Mouse (Mus musculus): ENCODE data around the gene Ric1. TPM values are rescaled to one million over a fixed set of nuclear protein-coding genes. Genes with fewer than 3 reads are reported as not detected.
"Not testable (repeated sequence)": the region's sequence is repeated elsewhere in the genome, so short reads cannot be mapped to it uniquely, and the experiment has no call there.

Ric1 gene
- polyA plus RNA-seq, 1 experiment: not detected

DNA sequence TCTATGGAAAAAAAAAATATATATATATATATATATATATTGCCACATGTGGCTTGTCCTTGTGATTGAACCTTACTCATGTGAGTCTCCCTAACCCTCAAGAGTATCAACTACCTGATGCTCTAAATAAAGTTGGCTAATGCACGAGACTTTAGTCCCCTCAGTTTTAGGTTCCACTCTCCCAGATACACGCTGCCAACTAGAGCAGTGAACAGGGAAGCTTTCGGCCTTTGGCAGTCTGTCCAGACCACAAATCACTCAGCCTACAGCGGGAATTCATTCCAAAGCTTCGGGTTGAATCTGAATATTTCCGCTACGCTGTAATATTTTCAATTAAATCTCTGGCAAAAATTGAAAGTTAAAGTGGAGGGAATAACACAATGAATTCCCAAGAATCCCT lies 3.7 kb upstream of the Ric1 start:
- WGBS: 84% methylated on average over 7 of the region's 7 CpGs
- Histone ChIP-seq H3K27ac (ENCODE audit: insufficient read depth, low read depth, low read length) (no peak overlapping the region), H3K4me1 (ENCODE audit: control insufficient read depth, insufficient read depth, low read length) (no peaks in the 10 kb centered on the region), H3K4me3 (ENCODE audit: insufficient read depth, low read depth, low read length) (no peak overlapping the region)
- TF ChIP-seq CTCF (IDR thresholded peaks at IDR 0.05; ENCODE audit: insufficient read depth, low read depth, low read length) (no peak), POLR2A (IDR thresholded peaks at IDR 0.05; ENCODE audit: insufficient read depth, low read depth, low read length) (no peak)

DNA sequence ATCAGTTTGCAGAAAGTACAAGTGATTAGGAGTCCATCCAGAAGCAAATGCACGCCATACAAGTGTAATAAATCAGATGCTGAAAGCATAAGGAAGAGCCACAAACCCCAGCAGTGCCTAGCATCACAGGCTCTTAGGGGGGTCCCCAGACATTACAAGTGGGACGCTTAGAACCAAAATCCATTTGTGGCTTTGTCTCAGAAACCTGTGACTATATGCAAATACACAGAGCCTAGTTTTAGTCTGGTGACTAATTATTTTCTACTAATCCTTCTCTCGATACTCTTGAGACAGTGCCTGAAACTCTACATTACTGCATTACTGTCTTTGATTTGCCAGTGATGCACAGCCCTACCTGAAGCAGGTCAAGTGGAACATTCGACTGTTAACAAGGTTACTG lies 3.2 kb upstream of the Ric1 start:
- no peak overlapping the region for H3K27ac ChIP-seq (ENCODE audit: insufficient read depth, low read depth, low read length)
- no peaks in the 10 kb centered on the region for H3K4me1 ChIP-seq (ENCODE audit: control insufficient read depth, insufficient read depth, low read length)
- TF ChIP-seq CTCF (IDR thresholded peaks at IDR 0.05; ENCODE audit: insufficient read depth, low read depth, low read length) (no peak), POLR2A (IDR thresholded peaks at IDR 0.05; ENCODE audit: insufficient read depth, low read depth, low read length) (no peak)
- H3K4me3 ChIP-seq (ENCODE audit: insufficient read depth, low read depth, low read length): no peak overlapping the region
- WGBS: 78% methylated on average over 4 of the region's 4 CpGs

DNA sequence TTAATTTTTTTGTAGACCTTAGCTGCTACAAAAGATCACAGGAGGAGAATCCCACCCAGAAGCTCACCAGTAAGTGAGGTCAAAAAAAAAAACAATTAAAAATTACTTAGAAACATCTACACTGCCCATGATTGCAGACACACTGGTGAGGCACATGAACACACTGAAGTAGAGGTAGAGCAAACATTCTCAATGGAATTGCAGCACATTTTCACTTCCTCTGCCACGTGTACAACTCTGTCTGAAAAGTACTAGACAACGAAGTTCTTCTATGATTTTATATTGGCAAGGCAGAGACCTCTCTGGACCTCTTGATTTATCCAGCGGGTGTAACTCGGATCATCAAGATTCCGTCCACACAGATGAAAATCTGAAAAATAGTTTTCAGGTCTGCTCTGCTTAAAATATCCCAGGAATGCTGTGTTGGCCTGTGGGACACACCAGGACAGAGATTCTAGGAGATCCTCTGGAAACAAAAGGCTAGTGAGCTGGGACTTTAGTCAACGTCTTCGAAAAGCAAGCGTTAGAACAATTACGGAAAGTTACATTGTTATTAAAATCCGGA lies 1.0 kb upstream of the Ric1 start:
- Histone ChIP-seq H3K4me1 (ENCODE audit: control insufficient read depth, insufficient read depth, low read length) (no peaks in the 10 kb centered on the region), H3K27ac (ENCODE audit: insufficient read depth, low read depth, low read length) (no peak overlapping the region), H3K4me3 (ENCODE audit: insufficient read depth, low read depth, low read length) (no peak overlapping the region)
- WGBS: 39% methylated on average over 10 of the region's 10 CpGs
- TF ChIP-seq CTCF (IDR thresholded peaks at IDR 0.05; ENCODE audit: insufficient read depth, low read depth, low read length) (no peak), POLR2A (IDR thresholded peaks at IDR 0.05; ENCODE audit: insufficient read depth, low read depth, low read length) (no peak)

DNA sequence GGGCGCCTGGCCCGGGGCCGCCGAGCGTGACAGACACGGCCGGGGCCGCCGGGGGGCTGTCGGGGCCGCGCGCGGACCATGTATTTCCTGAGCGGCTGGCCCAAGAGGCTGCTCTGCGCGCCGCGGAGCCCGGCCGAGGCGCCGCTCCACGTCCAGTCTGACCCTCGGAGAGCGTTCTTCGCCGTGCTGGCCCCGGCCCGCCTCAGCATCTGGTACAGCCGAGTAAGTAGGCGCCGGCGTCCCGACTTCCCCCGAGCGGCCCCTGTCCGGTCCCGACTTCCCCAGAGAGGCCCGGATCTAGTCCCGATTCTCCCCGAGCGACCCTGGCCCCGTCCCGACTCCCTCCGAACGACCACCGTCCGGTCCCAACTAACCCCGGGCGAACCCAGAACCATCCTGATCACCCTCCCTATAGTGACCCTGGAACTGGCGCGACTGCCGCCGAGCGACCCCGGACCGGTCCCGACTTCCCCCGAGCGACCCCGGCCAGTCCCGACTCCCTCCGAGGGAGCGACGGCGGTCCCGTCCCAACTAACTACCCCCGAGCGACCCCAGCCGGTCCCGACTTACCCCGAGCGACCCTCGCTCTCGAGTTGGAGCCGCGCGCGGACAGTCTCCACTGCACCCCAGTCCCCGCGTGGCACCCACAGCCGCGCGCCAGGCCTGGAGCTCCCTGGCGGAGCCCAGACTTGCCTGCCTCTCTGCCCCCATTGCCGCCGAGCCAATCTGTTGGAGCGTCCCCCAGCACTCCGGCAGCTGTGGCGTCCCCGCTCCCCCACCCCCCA lies 555 bp downstream of the Ric1 start:
- peak overlapping the region; percentile 69 for H3K4me3 ChIP-seq (ENCODE audit: insufficient read depth, low read depth, low read length)
- under 1% methylated on average over 80 of the region's 92 CpGs for WGBS
- peak overlapping the region; percentile 22 for H3K27ac ChIP-seq (ENCODE audit: insufficient read depth, low read depth, low read length)
- H3K4me1 ChIP-seq (ENCODE audit: control insufficient read depth, insufficient read depth, low read length): no peaks in the 10 kb centered on the region
- TF ChIP-seq POLR2A (IDR thresholded peaks at IDR 0.05; ENCODE audit: insufficient read depth, low read depth, low read length) (no peak), CTCF (IDR thresholded peaks at IDR 0.05; ENCODE audit: insufficient read depth, low read depth, low read length) (no peak)

DNA sequence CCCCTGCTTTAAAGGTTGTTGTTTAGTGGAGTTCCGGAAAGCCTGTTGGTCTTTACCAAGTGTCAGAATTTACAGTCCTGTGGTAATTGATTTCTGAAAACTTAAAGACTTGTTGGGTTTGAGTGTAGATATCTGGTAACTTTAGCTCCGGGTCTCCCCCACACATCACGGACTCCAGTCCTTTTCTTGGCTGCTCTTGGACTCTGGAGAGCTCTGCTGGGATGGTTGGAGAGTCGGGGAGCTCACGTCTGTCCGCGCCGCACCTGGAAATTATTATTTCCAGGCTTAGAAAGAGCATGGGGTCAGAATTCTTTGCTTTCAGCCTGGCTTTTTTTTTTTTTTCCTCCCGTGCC lies 1.1 kb downstream of the Ric1 start:
- TF ChIP-seq POLR2A (IDR thresholded peaks at IDR 0.05; ENCODE audit: insufficient read depth, low read depth, low read length): no peak
- TF ChIP-seq CTCF (IDR thresholded peaks at IDR 0.05; ENCODE audit: insufficient read depth, low read depth, low read length): no peak
- no peaks in the 10 kb centered on the region for H3K4me1 ChIP-seq (ENCODE audit: control insufficient read depth, insufficient read depth, low read length)
- WGBS: under 1% methylated on average over 9 of the region's 9 CpGs
- H3K27ac ChIP-seq (ENCODE audit: insufficient read depth, low read depth, low read length): no peak overlapping the region
- peak overlapping the region; percentile 69 for H3K4me3 ChIP-seq (ENCODE audit: insufficient read depth, low read depth, low read length)

DNA sequence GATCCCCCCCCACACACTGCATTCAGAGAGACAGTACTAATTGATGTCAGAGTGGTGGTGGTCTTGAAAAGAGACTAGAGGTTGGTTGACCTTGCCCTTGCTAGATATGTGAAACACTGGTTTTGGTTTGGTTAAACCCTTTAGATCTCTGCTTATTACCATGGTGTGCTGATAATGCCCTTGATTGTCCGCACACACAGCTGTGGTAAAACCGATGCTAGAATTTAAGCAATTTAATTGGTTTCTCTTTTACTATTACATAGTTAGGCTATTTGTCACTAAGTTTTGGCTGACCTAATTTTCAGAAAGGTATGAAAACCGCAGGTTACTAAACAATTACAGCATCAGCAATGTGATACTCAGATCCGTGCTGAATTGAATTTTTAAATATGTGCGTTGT lies 1.6 kb downstream of the Ric1 start:
- WGBS: 26% methylated on average over 5 of the region's 5 CpGs
- H3K4me1 ChIP-seq (ENCODE audit: control insufficient read depth, insufficient read depth, low read length): no peaks in the 10 kb centered on the region
- H3K27ac ChIP-seq (ENCODE audit: insufficient read depth, low read depth, low read length): no peak overlapping the region
- TF ChIP-seq POLR2A (IDR thresholded peaks at IDR 0.05; ENCODE audit: insufficient read depth, low read depth, low read length) (no peak), CTCF (IDR thresholded peaks at IDR 0.05; ENCODE audit: insufficient read depth, low read depth, low read length) (no peak)
- H3K4me3 ChIP-seq (ENCODE audit: insufficient read depth, low read depth, low read length): no peak overlapping the region

DNA sequence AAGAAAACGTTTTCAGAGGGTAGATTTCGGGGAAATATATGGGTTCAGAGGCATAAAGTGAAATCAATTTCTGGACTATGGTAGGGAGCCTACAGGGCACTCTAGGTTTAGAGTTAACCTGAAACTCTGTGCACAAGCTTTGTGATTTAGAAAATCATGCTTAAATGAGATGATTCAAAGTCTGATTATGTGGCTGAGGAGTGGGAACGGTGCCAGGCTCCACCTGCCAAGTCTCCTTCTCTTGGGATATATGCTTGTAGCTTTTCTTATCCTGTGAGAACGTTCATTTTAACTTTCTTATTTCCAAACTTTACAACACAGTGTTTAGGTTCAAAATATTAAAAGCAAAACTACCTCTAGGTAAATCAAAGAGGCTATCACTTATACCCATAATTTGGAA lies 2.5 kb downstream of the Ric1 start:
- 55% methylated on average over 4 of the region's 4 CpGs for WGBS
- Histone ChIP-seq H3K4me3 (ENCODE audit: insufficient read depth, low read depth, low read length) (no peak overlapping the region), H3K27ac (ENCODE audit: insufficient read depth, low read depth, low read length) (no peak overlapping the region), H3K4me1 (ENCODE audit: control insufficient read depth, insufficient read depth, low read length) (no peaks in the 10 kb centered on the region)
- TF ChIP-seq POLR2A (IDR thresholded peaks at IDR 0.05; ENCODE audit: insufficient read depth, low read depth, low read length) (no peak), CTCF (IDR thresholded peaks at IDR 0.05; ENCODE audit: insufficient read depth, low read depth, low read length) (no peak)

DNA sequence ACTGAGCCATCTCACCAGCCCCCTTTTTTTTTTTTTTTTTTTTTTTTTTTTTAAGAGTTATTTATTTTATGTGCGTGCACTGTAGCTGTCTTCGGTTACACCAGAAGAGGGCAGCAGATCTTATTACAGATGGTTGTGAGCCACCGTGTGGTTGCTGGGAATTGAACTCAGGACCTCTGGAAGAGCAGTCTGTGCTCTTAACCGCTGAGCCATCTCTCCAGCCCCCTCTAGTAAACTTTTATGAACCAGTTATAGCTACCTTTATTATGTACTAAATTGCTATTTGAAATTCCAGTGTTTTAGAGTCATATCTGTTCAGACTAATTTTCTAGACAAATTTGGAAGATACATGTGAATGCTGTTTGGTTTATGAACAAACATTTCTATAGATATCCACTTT lies 3.5 kb downstream of the Ric1 start:
- not testable (repeated sequence) for H3K4me3 ChIP-seq (ENCODE audit: insufficient read depth, low read depth, low read length); H3K4me1 ChIP-seq (ENCODE audit: control insufficient read depth, insufficient read depth, low read length); H3K27ac ChIP-seq (ENCODE audit: insufficient read depth, low read depth, low read length)
- 93% methylated on average over 4 of the region's 4 CpGs for WGBS

DNA sequence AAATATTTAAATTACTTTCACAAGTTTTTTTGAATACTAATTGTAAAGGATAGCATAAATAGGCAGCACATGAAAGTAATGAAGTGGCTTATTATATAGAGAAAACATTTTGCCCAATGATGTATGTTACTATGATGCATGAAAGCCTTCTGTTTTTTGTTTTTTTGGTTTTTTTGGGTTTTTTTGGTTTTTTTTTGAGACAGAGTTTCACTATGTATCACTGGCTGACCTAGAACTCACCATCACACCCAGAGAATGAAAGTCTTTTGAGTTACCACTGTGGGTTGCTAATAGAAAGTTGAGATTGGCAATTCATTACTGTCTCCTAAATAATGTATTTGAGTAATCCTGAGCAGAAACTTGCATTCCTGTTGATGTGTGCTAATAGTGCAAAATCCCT lies 4.8 kb downstream of the Ric1 start:
- no peak overlapping the region for H3K4me3 ChIP-seq (ENCODE audit: insufficient read depth, low read depth, low read length)
- H3K27ac ChIP-seq (ENCODE audit: insufficient read depth, low read depth, low read length): no peak overlapping the region
- no peaks in the 10 kb centered on the region for H3K4me1 ChIP-seq (ENCODE audit: control insufficient read depth, insufficient read depth, low read length)
- TF ChIP-seq POLR2A (IDR thresholded peaks at IDR 0.05; ENCODE audit: insufficient read depth, low read depth, low read length) (no peak), CTCF (IDR thresholded peaks at IDR 0.05; ENCODE audit: insufficient read depth, low read depth, low read length) (no peak)
